Mouse (Mus musculus) adrenal gland, adult 18-20 months (tissue): ENCODE results near the gene Hmbs. TPM values are rescaled to one million over a fixed set of nuclear protein-coding genes. Genes with fewer than 3 reads are reported as not detected.
A peak's percentile ranks its signal among the peaks of the same experiment; 100 is the strongest.
"Not testable (repeated sequence)": the region's sequence is repeated elsewhere in the genome, so short reads cannot be mapped to it uniquely, and the experiment has no call there.

ENCODE experiments used
- DNase-seq, 2 experiments: peaks; one replicate each; pipeline ENCODE4 v3.0.0; 2021 to 2022; ENCODE audit warnings: low spot score in 2 of 2
- total RNA-seq, 2 experiments: library from RNA; stranded (reverse); gene quantifications; 1 replicate in 1 of 2; 2 replicates in 1 of 2; pipeline ENCODE4 v1.2.3; 2021

The Hmbs gene
- total RNA-seq, 2 experiments from 2014 or later = 52.3 to 87.5 TPM

GRCm38 (mm10) chr9:44325032-44325767 lies 18.8 kb downstream of the Hmbs start:
- not testable (repeated sequence) for DNase-seq

- no peak for DNase-seq
Measured at GRCm38 (mm10) chr9:44324147-44324546, 19.9 kb downstream of the Hmbs start.

- DNase-seq = not testable (repeated sequence)
Measured at GRCm38 (mm10) chr9:44323656-44324055, 20.4 kb downstream of the Hmbs start.

DNA sequence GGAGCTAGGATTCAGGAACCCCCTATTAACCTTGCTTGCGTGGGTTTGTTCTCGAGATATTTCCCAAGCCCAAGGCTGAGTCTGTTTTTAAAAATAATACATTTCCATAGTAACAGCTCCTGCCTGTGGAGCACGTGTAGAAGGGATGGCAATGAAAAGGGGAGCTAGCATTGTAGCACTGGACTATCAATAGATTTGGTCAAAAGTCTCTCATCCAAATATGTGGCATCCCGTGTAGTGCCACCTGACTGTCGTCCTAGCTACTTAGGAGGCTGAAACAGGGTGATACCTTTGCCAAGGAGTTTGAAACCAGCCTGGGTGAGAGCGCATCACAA lies 23.3 kb downstream of the Hmbs start:
- DNase-seq = no peak

DNA sequence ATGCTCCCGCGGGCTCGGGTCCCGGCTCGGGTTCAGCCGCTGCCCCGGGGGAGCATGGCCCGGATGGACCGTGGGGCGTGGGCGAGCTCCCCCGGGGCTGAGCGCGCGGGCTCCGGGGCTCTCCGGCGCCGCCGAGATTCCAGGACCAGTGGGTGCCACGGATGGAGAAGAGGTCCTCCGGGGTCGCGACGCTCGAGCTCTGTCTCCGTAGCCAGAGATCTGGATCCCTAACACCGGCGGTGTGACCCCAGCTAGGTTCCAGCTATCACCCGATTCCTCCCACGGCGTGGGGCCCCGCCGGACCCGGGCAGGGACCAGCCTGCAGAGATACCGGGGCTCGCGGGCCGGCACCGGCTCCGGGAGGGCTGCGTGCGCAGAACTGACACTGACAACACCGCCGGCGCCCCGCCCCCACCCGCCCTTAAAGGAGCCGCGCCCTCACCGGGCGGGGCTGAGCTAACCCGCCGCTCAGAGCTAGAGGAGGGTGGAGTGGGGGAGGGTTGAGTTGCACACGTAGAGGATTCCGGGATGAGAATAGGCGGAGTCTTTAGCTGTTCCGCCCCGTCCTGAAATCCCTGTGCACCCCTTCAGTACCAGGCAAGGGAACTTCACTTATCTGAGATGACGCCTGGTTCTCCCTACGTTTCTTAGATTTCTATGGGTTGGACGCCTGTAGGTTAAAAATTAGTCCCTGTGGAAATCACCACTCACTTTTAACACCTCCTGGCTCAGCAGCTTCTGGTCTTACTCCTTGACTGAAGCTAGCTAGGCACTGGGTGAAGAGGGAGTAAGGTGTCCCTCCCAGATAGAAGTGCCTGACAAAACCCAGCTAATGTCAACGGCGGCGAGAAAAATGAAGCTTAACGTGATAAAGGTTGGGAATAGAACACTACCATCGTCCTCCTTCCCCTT lies 23.9 kb downstream of the Hmbs start, which contains the start of gene C2cd2l:
TSS of gene C2cd2l (minus strand) at position 399 of the 912 bp plus-strand sequence.
- DNase-seq = peak; percentile 81 to 85

DNA sequence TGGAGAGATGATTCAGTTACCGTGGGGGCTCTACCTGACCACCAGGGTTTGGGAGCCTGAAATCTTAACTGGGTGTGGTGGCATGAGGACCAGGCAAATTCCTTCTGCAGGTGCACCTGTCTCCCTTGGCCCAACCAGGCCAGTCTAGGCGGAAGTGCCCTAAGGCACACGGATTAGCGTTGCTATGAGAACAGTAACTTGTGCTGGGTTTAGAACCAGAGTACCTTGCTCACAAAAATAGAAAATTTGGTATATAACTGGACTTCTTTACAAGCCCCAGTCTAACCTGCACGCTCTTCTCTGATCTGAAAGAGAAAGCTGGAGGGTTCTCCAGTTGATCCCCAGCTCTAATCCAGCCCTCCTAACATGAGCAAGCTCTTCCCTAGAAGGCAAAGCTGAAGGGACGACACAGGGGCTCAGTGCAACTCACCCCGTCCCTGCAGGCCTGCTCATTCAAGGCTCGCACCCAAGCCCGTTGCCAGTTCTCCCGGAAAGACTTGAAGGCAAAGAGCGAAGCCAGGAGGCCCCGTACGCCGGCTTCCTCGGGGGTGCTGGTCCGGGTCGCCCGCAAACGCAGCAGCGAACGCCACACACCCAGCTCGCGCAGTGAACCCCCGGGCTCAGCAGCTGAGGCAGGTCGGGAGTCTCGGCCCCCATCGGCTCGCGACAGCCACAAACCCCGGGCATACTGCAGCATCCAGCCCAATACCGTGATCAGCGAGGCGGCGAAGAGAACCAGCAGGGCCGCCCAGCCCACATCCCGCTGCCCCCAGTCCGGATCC lies 24.7 kb downstream of the Hmbs start:
- peak in 1 of 2 experiments; percentile 57 for DNase-seq

GRCm38 (mm10) chr9:44318826-44319095 lies 25.3 kb downstream of the Hmbs start:
- DNase-seq = no peak

DNA sequence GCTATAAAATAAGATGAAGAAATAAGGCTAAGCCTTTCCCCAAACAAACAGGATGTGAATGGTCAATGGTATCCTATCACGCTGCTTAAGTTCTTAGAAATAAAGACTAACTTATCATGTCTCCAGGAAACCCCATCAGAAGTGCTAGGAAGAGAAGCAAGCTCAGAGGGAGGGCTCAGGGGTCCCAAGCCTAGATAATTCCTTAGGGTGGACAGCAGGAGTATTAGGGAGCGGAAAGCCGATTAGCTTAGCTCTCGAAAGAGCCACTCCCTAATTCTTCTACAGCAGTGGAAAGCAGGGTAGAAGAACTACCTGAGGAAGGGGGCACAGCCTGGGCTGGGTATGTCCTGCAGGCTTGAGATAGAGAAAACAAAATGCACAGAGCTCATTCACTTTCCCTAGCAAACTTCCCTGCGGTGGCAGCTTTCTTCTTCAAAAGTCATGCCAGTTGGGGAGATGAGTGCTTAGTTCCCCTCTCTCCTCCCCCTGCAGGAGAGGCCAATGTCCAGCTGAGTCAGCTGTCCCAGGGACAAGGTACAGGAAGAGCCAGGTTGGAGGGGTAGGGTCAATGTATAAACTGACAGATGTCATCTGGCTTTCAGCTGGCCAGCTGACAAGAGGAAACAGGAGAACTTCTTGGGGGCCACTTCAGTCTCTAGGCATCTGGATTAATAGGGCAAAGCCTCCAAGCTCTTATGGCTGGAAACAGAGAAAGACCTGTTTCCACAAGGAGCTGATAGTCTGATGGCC lies 25.8 kb downstream of the Hmbs start:
- no peak for DNase-seq

GRCm38 (mm10) chr9:44317452-44317851 lies 26.6 kb downstream of the Hmbs start:
- no peak for DNase-seq

DNA sequence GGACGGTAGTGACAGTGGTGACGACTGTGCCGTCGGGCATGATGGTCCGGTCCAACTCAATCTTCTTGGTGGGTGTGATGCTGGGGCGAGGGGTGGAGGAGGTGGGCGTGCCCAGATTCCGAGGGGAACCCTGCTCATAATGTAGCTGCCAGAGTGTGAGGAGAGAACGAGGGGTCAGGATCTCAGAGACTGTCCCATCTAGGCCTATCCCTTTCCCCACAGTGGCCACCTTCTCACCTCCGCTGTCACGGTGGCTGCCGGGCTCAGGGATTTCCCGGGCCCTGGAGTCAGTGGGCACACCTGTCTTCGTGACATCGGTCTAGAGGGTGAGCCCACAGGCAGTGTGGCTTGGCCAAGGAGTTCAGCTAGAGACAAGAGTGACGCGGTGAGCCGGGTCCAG lies 29.1 kb downstream of the Hmbs start:
- DNase-seq = no peak

DNA sequence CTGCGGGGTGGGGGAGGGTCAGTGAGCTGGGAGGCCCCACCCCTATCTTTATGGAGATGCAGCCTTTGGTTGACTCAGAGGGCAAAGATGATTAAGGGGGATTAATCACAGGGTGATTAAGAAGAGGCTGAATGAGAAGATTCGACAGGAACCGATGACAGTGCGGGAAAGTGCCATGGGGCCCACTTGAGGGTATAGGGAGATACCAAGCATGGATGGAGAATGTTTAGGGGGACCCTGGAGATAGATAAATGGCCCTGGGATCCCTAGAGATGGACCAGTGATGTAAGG lies 29.8 kb downstream of the Hmbs start:
- DNase-seq = no peak

- no peak for DNase-seq
Measured at GRCm38 (mm10) chr9:44313476-44314256, 30.4 kb downstream of the Hmbs start.

DNA sequence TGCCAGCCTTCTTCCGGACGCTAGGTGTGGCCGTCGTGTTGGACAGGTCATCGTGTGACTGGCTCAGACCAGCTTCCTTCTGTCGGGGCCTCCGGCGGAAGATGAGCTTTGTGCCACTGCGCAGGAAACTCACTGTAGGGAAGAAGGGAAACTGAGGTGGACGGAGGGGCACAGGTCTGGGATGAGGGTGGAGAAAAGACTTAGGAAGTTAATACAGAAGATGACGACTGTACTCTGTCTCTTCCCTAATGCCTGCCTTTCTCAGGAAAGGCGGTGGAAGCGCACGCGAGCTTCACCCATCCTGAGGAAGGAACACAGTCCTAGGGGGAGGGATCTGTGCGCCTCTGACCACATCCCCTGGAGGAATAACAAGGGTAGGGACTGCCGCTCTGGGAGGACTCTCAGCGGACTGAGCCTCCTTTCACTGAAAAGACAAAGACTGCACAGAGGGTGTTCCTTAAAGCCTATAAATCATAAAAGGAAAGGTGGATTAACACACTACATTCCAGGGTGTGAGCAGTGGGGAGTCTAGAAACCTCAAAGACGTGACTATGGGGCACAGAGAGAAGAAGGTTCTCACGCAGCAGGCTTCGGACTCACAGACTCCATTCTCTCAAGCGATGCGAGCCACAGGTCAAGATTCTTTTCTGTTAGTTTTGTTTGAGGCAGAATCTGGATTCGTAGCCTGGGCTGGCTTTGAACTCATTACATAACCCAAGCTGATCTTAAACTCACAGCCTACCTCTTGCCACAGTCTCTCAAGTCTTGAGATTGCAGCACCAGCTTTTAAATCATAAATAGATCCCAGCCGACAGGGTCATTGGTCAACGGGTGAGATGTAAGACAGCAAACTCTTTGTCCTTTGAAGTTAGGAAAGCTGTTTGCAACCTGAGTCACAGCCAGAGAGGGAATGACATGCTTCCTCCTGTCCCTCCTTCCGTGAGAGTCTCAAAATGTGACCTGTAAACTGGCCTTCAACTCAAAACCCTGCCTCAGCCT lies 32.6 kb downstream of the Hmbs start:
- no peak for DNase-seq

DNA sequence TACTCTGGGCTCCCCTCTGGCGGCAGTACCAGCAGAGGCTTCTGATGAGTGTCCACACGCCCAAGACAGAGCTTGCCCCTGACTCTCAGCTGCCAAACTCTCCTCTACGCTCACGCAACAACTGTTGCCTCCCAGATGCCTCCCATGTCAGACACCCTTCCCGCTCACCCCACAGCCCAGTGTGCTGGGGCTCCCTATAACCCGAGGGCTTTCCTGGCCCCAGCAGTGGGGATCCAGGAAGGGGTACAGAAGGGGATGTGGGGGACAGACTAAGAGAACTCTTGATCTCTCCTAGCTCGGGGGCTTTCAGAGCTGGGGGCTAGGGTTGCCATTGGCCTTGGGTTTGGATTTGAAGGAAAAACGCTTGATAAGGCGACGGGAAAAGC lies 33.3 kb downstream of the Hmbs start:
- DNase-seq = no peak

- no peak for DNase-seq
Measured at GRCm38 (mm10) chr9:44309756-44310155, 34.3 kb downstream of the Hmbs start.

- no peak for DNase-seq
Measured at GRCm38 (mm10) chr9:44307248-44307647, 36.8 kb downstream of the Hmbs start.

DNA sequence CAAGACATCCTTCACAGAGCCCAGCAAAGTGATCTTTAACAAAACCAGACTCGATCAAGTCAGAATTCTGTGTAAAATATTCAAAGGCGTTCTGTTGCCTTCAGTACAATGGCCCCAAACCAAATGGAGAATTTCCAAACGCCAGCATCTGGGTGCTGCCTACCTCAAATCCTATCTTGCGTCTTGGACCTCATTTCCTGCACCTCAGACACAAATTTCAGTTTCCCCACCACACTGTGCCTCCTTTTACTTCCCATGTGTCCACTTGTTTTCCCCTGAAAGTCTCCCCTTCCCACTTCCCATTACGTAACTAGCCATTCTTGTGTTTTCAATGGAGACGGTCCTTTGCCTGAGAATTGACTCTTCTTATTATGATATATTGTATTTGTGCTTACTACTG lies 37.5 kb downstream of the Hmbs start:
- DNase-seq = no peak

GRCm38 (mm10) chr9:44305466-44306079 lies 38.5 kb downstream of the Hmbs start, which contains the start of gene Hinfp:
Hinfp (minus strand) TSS chr9:44305671.
- peak; percentile 94 to 95 for DNase-seq

DNA sequence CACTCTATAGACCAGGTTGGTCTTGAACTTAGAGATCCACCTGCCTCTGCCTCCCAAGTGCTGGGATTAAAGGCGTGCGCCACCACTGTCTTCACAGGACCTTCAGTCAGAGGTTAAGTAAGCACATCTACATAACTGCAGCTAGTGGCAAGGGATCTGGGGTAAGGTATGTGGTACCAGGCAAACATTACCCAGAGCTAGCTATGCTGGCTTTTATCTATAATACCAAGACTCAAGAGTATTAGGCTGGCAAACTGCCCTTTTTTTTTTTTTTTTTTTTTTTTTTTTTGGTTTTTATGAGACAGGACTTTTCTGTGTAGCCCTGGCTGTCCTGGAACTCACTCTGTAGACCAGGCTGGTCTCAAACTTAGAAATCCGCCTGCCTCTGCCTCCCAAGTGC lies 44.0 kb downstream of the Hmbs start:
- not testable (repeated sequence) for DNase-seq
